Mouse (Mus musculus) spleen, adult 2 months (tissue): ENCODE measurements around the gene Daam2.

Experiments used
- CTCF ChIP-seq: fragments of 200-500 bp; IDR thresholded peaks from 2 replicates; pipeline ENCODE4 v1.5.1; 2011; ENCODE audit warnings: mild to moderate bottlenecking, inconsistent platforms; ENCODE audit not compliant: insufficient read depth, insufficient read length, insufficient replicate concordance; ENCODE audit errors: extremely low read depth
- POLR2A ChIP-seq: fragments of 200-500 bp; IDR thresholded peaks from 2 replicates; pipeline ENCODE4 v1.6.1; 2011; ENCODE audit warnings: low read depth, low read length, inconsistent platforms

- TF ChIP-seq CTCF = no peak
- no peak for TF ChIP-seq POLR2A
Observed at GRCm38 (mm10) chr17:49561985-49562384, 2.2 kb downstream of the Daam2 start.
